Mouse (Mus musculus): ENCODE results near the gene Folr1.

DNA sequence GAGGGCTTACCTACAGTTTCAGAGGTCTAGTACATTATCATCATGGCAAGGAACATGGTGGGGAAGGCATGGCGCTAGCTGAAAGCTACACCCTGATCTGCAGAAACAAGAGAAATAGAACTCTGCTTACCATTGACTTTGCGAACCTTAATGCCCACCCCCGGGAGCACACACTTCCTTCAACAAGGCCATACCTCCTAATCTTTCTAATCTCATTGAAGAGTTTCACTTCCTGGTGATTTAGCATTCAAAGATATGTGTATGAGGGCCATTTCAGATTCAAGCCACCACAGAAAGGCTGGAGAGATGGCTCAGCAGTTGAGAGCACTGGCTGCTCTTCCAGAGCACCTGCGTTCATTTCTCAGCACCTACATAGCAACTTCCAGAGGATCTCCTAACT, 13.5 kb downstream of the Folr1 start, which contains the start of gene Folr2:
- no peak for TF ChIP-seq POLR2A (IDR thresholded peaks at IDR 0.05; ENCODE audit: extremely low read depth, insufficient read depth, low read length)
- TF ChIP-seq CTCF (IDR thresholded peaks at IDR 0.05; ENCODE audit: extremely low read depth, insufficient read depth, low read length) = no peak
